Mouse (Mus musculus) ES-E14 (cell line): Measurements from ENCODE around the gene Dapp1. TPM values are rescaled to one million over a fixed set of nuclear protein-coding genes. Genes with fewer than 3 reads are reported as not detected.

ENCODE experiments used
- DNase-seq: peaks from one replicate; pipeline ENCODE4 v3.0.0-alpha.2; 2013; ENCODE audit warnings: low read depth, low spot score
- H3K27ac ChIP-seq: 2 replicates; pipeline ENCODE4 v1.5.1; 2012; ENCODE audit warnings: low read depth, mild to moderate bottlenecking, low read length, moderate library complexity, mixed read lengths; ENCODE audit not compliant: poor library complexity, insufficient read depth, severe bottlenecking
- H3K36me3 ChIP-seq: 2 replicates; pipeline ENCODE4 v1.6.1; 2012; ENCODE audit warnings: mild to moderate bottlenecking, low read length, moderate library complexity, mixed read lengths; ENCODE audit not compliant: control insufficient read depth, poor library complexity, insufficient read depth, severe bottlenecking
- H3K4me1 ChIP-seq, 2 experiments: fragments of 150-350 bp in 1 of 2; sonication (generic) in 1 of 2; 2 replicates each; pipeline ENCODE4 v1.6.1; 2012; ENCODE audit warnings: low read length in 2 of 2, mild to moderate bottlenecking in 1 of 2, mixed read lengths in 1 of 2; ENCODE audit not compliant: control insufficient read depth in 2 of 2, insufficient read depth in 2 of 2, poor library complexity in 1 of 2
- H3K4me3 ChIP-seq, 2 experiments: fragments of 150-350 bp in 1 of 2; sonication (generic) in 1 of 2; 2 replicates each; pipeline ENCODE4 v1.5.1; 2012; ENCODE audit warnings: low read length in 2 of 2, low read depth in 1 of 2, mild to moderate bottlenecking in 1 of 2, mixed read lengths in 1 of 2; ENCODE audit not compliant: insufficient read depth in 1 of 2, poor library complexity in 1 of 2, severe bottlenecking in 1 of 2
- H3K9ac ChIP-seq: 2 replicates; pipeline ENCODE4 v1.6.1; 2012; ENCODE audit warnings: low read depth, mild to moderate bottlenecking, low read length, mixed read lengths; ENCODE audit not compliant: poor library complexity, insufficient read depth, severe bottlenecking
- H3K9me3 ChIP-seq: fragments of 150-350 bp; sonication (generic); 2 replicates; pipeline ENCODE4 v1.6.1; 2012; ENCODE audit warnings: low read depth, mild to moderate bottlenecking, low read length; ENCODE audit not compliant: control insufficient read depth, insufficient read depth
- CHD2 ChIP-seq: IDR thresholded peaks from 2 replicates; pipeline ENCODE4 v1.6.1; 2014; ENCODE audit warnings: mild to moderate bottlenecking, low read depth, low read length, inconsistent platforms
- HCFC1 ChIP-seq: IDR thresholded peaks from 2 replicates; pipeline ENCODE4 v1.6.1; 2012; ENCODE audit warnings: low read length, inconsistent platforms, borderline replicate concordance; ENCODE audit not compliant: insufficient read depth
- MAFK ChIP-seq: IDR thresholded peaks from 2 replicates; pipeline ENCODE4 v1.6.1; 2014; ENCODE audit warnings: mild to moderate bottlenecking, low read depth, low read length, inconsistent platforms; ENCODE audit not compliant: insufficient read depth
- ZC3H11A ChIP-seq: IDR thresholded peaks from 2 replicates; pipeline ENCODE4 v1.6.1; 2012; ENCODE audit warnings: low read depth, mild to moderate bottlenecking, inconsistent platforms, low read length, borderline replicate concordance
- ZNF384 ChIP-seq: IDR thresholded peaks from 2 replicates; pipeline ENCODE4 v1.6.1; 2012; ENCODE audit warnings: low read depth, low read length, inconsistent platforms
- in situ Hi-C, 2 experiments: fragments of 600-800 bp; cut with MboI; formaldehyde crosslinking; loops; one replicate each; pipeline ENCODE4 v1.15.1; 2025; ENCODE audit warnings: low sequenced_read_pairs in 2 of 2, inconsistent platforms in 1 of 2; ENCODE audit not compliant: unreplicated experiment in 2 of 2
- total RNA-seq: library from RNA; depleted of rRNA; stranded (reverse); fragments of 300-350 nt; gene quantifications from 2 replicates; pipeline ENCODE4 v1.2.3, GENCODE M21; 2012

Dapp1 gene
- total RNA-seq, 1 experiment: 6.8 TPM

DNA sequence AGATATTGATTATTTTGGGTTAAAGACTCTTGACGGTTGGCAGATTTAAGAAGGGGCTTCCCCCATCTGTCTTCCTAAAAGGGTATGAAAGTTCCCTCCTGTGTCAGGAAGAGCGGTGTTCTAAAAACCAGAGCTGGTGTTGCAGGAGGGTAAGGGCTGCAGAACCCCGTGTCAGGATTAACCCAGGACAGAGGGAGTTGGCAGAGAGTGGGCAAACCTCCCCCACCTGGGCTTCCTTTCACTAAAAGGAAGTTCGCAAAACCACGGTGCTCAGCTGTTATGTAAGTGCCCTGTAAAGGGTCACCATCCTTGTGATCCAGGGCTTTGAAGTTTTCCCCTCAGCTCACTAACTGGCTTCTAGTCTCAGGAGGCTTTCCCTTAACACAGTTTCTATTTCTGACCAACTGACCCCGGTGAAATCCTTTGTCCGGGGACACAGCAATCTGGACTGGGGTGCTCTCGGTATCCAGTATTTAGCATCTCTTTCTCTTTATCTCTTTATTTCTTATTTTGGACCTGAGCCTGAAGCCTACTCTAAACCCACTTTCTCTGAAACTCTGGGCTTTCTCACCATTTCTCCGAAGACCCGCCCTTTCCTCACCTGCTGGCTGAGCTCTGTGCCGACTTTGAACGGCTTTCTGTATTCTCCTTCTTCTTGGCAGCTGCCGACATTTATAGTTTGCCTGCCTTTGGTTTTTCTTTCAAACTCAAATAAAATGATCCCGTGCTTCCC lies 17.3 kb upstream of the Dapp1 start:
- Histone ChIP-seq H3K9ac (no peak overlapping the region), H3K27ac (no peak overlapping the region), H3K4me1 (0 out of 4 replicates have a peak, but pooled peaks cover 1 to 2% of the 10 kb centered on the region in 2 experiments), H3K9me3 (no peaks in the 10 kb centered on the region), H3K36me3 (no peaks in the 10 kb centered on the region), H3K4me3 (no peak overlapping the region)
- TF ChIP-seq ZNF384: no peak
- no peak for TF ChIP-seq HCFC1
- no peak for TF ChIP-seq MAFK
- no peak for TF ChIP-seq ZC3H11A
- no peak for TF ChIP-seq CHD2
- in situ Hi-C loops: no loop called here
- DNase-seq: no peak

DNA sequence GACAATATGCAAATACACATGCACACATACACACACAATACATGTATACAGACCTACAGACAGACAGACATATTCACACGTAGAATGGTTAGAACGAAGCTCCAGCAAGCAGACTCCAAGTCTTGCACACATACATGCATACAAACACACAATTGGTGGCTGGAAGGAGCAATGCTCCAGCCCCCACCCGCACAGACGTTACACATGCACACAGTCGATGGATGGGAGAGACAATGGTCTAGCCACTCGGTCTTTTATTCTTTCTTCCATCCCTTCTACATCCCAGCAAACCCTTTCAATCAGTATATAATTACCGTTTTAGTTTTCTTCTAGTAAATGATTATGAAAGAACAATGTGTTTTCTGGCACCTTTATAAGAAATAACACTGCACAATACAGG lies 14.1 kb upstream of the Dapp1 start:
- Histone ChIP-seq H3K4me1 (0 out of 4 replicates have a peak, but pooled peaks cover 1 to 2% of the 10 kb centered on the region in 2 experiments), H3K9ac (no peak overlapping the region), H3K4me3 (no peak overlapping the region), H3K36me3 (no peaks in the 10 kb centered on the region), H3K27ac (no peak overlapping the region), H3K9me3 (no peaks in the 10 kb centered on the region)
- DNase-seq: no peak
- in situ Hi-C loops: no loop called here
- TF ChIP-seq MAFK (no peak), CHD2 (no peak), HCFC1 (no peak), ZNF384 (no peak), ZC3H11A (no peak)

DNA sequence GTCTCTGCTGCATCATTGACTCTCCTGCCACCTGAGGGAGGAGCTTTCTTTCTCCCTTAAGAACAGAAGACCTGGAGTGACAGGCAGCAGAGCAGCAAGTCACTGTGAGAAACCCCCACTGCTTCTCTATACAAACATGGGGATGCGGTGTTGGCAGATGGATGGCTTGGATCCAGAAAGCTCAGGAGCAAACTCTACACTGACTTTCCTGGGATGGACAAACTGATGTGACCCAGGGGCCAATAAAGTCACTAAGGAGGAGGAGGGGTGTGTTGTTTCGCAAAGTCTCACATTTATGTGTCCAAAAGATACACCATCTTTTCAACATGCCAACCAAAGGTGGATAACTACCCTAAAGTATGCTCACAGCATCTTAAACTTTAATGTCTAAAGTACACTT lies 12.9 kb upstream of the Dapp1 start:
- H3K4me3 ChIP-seq: no peak overlapping the region
- H3K9me3 ChIP-seq: no peaks in the 10 kb centered on the region
- no peak overlapping the region for H3K27ac ChIP-seq
- no peak overlapping the region for H3K9ac ChIP-seq
- TF ChIP-seq CHD2 (no peak), ZNF384 (no peak), HCFC1 (no peak), ZC3H11A (no peak), MAFK (no peak)
- H3K36me3 ChIP-seq: no peaks in the 10 kb centered on the region
- DNase-seq: no peak
- 0 out of 4 replicates have a peak, but pooled peaks cover 0 to 2% of the 10 kb centered on the region in 2 experiments for H3K4me1 ChIP-seq
- in situ Hi-C loops: no loop called here

DNA sequence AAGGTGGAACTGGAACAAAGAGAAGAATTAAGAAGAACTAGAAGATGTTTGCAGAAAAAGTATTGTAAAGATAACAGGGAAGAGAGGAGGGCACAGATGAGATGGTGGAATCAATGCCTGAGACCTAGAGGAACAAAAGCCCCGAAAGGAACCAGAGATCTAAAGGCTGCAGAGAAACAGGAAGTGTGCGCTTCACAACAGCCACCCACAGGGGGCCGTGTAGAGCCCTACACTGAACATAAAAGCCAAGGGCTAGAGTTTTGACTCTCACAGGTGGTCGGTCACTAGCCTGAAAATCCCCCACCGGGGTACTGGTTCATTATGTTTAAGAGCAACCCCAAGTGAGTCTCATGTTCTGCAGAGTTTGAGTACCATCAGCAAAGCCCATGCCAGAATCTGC lies 11.0 kb upstream of the Dapp1 start:
- no peak overlapping the region for H3K4me3 ChIP-seq
- H3K36me3 ChIP-seq: no peaks in the 10 kb centered on the region
- H3K4me1 ChIP-seq: 0 out of 4 replicates have a peak, but pooled peaks cover 0 to 2% of the 10 kb centered on the region in 2 experiments
- TF ChIP-seq MAFK (no peak), ZNF384 (no peak), HCFC1 (no peak), ZC3H11A (no peak), CHD2 (no peak)
- in situ Hi-C loops: no loop called here
- no peak overlapping the region for H3K9ac ChIP-seq
- H3K9me3 ChIP-seq: no peaks in the 10 kb centered on the region
- DNase-seq: peak; percentile 70
- no peak overlapping the region for H3K27ac ChIP-seq
